Mouse (Mus musculus): ENCODE results near the gene Disc1. TPM values are rescaled to one million over a fixed set of nuclear protein-coding genes. Genes with fewer than 3 reads are reported as not detected.
A peak's percentile ranks its signal among the peaks of the same experiment; 100 is the strongest.

Gene Disc1
- polyA plus RNA-seq, 1 experiment from 2014 or later = 0.83 TPM

DNA sequence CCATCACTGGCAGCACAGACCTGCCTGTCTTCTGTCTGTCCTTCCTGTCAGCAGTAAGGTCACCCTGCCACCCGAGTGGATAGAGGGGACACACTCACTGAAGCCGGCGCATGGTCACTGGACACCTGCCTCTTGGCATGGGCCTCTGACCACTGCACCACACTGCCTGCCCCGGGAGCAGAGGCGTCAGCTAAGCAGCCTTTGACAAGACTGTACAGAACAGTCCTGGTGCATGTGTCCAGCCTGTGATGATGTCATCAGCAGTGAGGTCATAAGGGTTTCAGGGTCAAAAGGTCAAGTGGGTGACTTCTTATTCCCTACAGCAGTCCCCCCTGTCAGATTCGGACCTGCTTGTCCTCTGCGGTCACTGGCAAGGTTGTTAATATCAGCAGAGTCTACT, 87.0 kb downstream of the Disc1 start:
- no peak overlapping the region for H3K4me2 ChIP-seq (ENCODE audit: low read length)
- H3K9me3 ChIP-seq (replicated peaks; ENCODE audit: low read length) = no peaks in the 10 kb centered on the region
- H3K4me3 ChIP-seq (replicated peaks; ENCODE audit: low read depth, low read length) = no peak overlapping the region
- no peaks in the 10 kb centered on the region for H3K4me1 ChIP-seq (replicated peaks; ENCODE audit: insufficient read depth, low read length)
- DNase-seq (ENCODE audit: low spot score) = no peak
- no peak overlapping the region for H3K27ac ChIP-seq
- no peak overlapping the region for H3K9ac ChIP-seq (ENCODE audit: low read depth, low read length)
- 77% methylated on average over 7 of the region's 7 CpGs for WGBS
- TF ChIP-seq CTCF (IDR thresholded peaks at IDR 0.05; ENCODE audit: low read depth) = no peak
- no peaks in the 10 kb centered on the region for H3K36me3 ChIP-seq (ENCODE audit: insufficient read depth, low read length)
- 0 out of 2 replicates have a peak, but pooled peaks have one; percentile 37 for ATAC-seq (replicated peaks; ENCODE audit: low FRiP score, low read depth)
- H3K27me3 ChIP-seq (ENCODE audit: insufficient read depth, low read length) = no peaks in the 10 kb centered on the region

DNA sequence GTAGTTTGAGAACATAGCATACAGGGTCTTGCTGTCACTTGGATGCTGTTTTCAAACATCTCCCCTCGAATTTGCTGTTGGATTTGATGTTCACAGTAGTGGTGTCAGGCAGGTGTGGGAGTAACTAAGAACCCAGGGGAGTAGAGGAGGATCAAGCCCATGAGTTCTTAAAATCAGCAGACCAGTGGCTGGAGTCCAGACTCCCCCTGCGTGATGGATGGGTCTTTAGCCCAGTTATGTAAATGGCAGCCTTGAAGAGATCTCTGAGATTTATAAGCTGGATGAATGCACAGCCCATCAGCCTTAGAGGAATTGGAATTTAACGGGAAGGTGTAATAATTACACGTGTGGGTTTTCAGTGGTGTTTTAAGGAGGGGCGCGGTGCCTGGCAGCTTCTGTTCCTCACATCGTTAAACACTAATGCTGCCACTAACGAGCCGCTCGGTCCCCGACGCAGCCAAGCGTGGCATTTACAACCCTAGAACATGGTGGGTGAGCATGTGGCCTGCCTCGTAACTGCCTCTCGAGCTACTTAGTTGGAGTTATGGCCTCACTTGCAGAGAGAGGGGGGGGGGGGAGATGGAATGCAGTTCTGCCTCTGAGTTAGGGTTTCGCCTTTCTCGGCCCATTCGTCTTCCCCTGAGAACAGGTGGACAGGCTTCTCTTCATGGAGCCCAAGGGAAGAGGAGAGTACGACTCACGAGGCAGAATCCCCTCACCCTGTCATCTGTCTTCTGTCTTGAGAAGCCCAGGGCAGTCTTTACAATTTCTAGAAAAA, 103.1 kb downstream of the Disc1 start:
- Histone ChIP-seq H3K4me3 (replicated peaks; ENCODE audit: low read depth, low read length) (no peak overlapping the region), H3K36me3 (ENCODE audit: insufficient read depth, low read length) (no peaks in the 10 kb centered on the region), H3K4me2 (ENCODE audit: low read length) (no peak overlapping the region), H3K9me3 (replicated peaks; ENCODE audit: low read length) (no peaks in the 10 kb centered on the region), H3K4me1 (replicated peaks; ENCODE audit: insufficient read depth, low read length) (no peaks in the 10 kb centered on the region), H3K9ac (ENCODE audit: low read depth, low read length) (no peak overlapping the region), H3K27ac (no peak overlapping the region), H3K27me3 (ENCODE audit: insufficient read depth, low read length) (peaks cover 14% of the 10 kb centered on the region; the same call in 1 of the 2 replicates)
- DNase-seq (ENCODE audit: low spot score) = peak; percentile 77
- 25% methylated on average over 20 of the region's 20 CpGs for WGBS
- peak; percentile 83 for ATAC-seq (replicated peaks; ENCODE audit: low FRiP score, low read depth)
- no peak for TF ChIP-seq CTCF (IDR thresholded peaks at IDR 0.05; ENCODE audit: low read depth)

- ATAC-seq (replicated peaks; ENCODE audit: low FRiP score, low read depth) (no peak; the same call in 1 of the 2 replicates), DNase-seq (ENCODE audit: low spot score) (peak; percentile 35)
- TF ChIP-seq CTCF (IDR thresholded peaks at IDR 0.05; ENCODE audit: low read depth) = no peak
- Histone ChIP-seq H3K27me3 (ENCODE audit: insufficient read depth, low read length) (peaks cover 14% of the 10 kb centered on the region; the same call in 1 of the 2 replicates), H3K36me3 (ENCODE audit: insufficient read depth, low read length) (no peaks in the 10 kb centered on the region), H3K9ac (ENCODE audit: low read depth, low read length) (no peak overlapping the region), H3K9me3 (replicated peaks; ENCODE audit: low read length) (no peaks in the 10 kb centered on the region), H3K4me2 (ENCODE audit: low read length) (no peak overlapping the region), H3K27ac (no peak overlapping the region), H3K4me1 (replicated peaks; ENCODE audit: insufficient read depth, low read length) (no peaks in the 10 kb centered on the region), H3K4me3 (replicated peaks; ENCODE audit: low read depth, low read length) (no peak overlapping the region)
- 35% methylated on average over 5 of the region's 5 CpGs for WGBS
Observed at GRCm38 (mm10) chr8:125157641-125158005, 103.6 kb downstream of the Disc1 start.

DNA sequence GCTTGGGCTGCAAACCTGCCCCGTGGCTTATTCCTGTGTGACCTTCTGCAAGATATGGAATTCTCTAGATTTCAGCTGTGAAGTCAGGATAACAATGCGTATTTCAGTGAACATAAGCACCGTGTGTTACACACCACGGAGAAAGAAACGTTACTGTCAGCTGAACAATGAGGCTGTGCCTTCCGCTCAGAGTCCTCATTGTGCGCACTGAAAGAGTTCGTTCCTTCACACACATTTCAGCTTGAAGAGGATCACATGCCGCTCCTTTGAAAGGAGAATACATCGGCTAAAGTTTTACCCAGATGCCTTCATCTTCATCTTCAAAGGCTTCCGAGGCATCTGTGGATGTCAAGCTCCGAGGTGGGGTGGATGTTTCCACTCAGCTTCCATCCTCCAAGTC, 105.4 kb downstream of the Disc1 start:
- Histone ChIP-seq H3K4me2 (ENCODE audit: low read length) (no peak overlapping the region), H3K4me3 (replicated peaks; ENCODE audit: low read depth, low read length) (no peak overlapping the region), H3K4me1 (replicated peaks; ENCODE audit: insufficient read depth, low read length) (no peaks in the 10 kb centered on the region), H3K9ac (ENCODE audit: low read depth, low read length) (no peak overlapping the region), H3K9me3 (replicated peaks; ENCODE audit: low read length) (no peaks in the 10 kb centered on the region), H3K27ac (no peak overlapping the region), H3K27me3 (ENCODE audit: insufficient read depth, low read length) (peaks cover 11% of the 10 kb centered on the region; the same call in 1 of the 2 replicates), H3K36me3 (ENCODE audit: insufficient read depth, low read length) (no peaks in the 10 kb centered on the region)
- WGBS = 82% methylated on average over 12 of the region's 12 CpGs
- TF ChIP-seq CTCF (IDR thresholded peaks at IDR 0.05; ENCODE audit: low read depth) = no peak
- DNase-seq (ENCODE audit: low spot score) (no peak), ATAC-seq (replicated peaks; ENCODE audit: low FRiP score, low read depth) (no peak)

- Histone ChIP-seq H3K9me3 (replicated peaks; ENCODE audit: low read length) (no peaks in the 10 kb centered on the region), H3K4me2 (ENCODE audit: low read length) (no peak overlapping the region), H3K9ac (ENCODE audit: low read depth, low read length) (no peak overlapping the region), H3K27ac (no peak overlapping the region), H3K4me1 (replicated peaks; ENCODE audit: insufficient read depth, low read length) (no peaks in the 10 kb centered on the region), H3K36me3 (ENCODE audit: insufficient read depth, low read length) (no peaks in the 10 kb centered on the region), H3K4me3 (replicated peaks; ENCODE audit: low read depth, low read length) (no peak overlapping the region), H3K27me3 (ENCODE audit: insufficient read depth, low read length) (peaks cover 4% of the 10 kb centered on the region; the same call in 1 of the 2 replicates)
- no peak for ATAC-seq (replicated peaks; ENCODE audit: low FRiP score, low read depth)
- TF ChIP-seq CTCF (IDR thresholded peaks at IDR 0.05; ENCODE audit: low read depth) = no peak
- 64% methylated on average over 10 of the region's 10 CpGs for WGBS
- no peak for DNase-seq (ENCODE audit: low spot score)
Observed at GRCm38 (mm10) chr8:125163491-125163890, 109.5 kb downstream of the Disc1 start.

- H3K4me1 ChIP-seq (replicated peaks; ENCODE audit: insufficient read depth, low read length) = no peaks in the 10 kb centered on the region
Observed at GRCm38 (mm10) chr8:125163906-125164305, 109.9 kb downstream of the Disc1 start.

More at GRCm38 (mm10) chr8:125163906-125164305, 109.9 kb downstream of the Disc1 start:
- H3K9ac ChIP-seq (ENCODE audit: low read depth, low read length) = no peak overlapping the region
- H3K27me3 ChIP-seq (ENCODE audit: insufficient read depth, low read length) = no peaks in the 10 kb centered on the region
- DNase-seq (ENCODE audit: low spot score) = no peak
- H3K4me2 ChIP-seq (ENCODE audit: low read length) = no peak overlapping the region
- no peak overlapping the region for H3K4me3 ChIP-seq (replicated peaks; ENCODE audit: low read depth, low read length)
- H3K27ac ChIP-seq = no peak overlapping the region
- 88% methylated on average over 6 of the region's 6 CpGs for WGBS
- H3K36me3 ChIP-seq (ENCODE audit: insufficient read depth, low read length) = no peaks in the 10 kb centered on the region
- no peaks in the 10 kb centered on the region for H3K9me3 ChIP-seq (replicated peaks; ENCODE audit: low read length)
- no peak for TF ChIP-seq CTCF (IDR thresholded peaks at IDR 0.05; ENCODE audit: low read depth)
- no peak for ATAC-seq (replicated peaks; ENCODE audit: low FRiP score, low read depth)

Data from kidney, postnatal 0 days (tissue).